Mouse (Mus musculus) granulocyte monocyte progenitor cell, adult 5-6 weeks (primary cell): ENCODE data around the gene Cd276. TPM values are rescaled to one million over a fixed set of nuclear protein-coding genes. Genes with fewer than 3 reads are reported as not detected.
A peak's percentile ranks its signal among the peaks of the same experiment; 100 is the strongest.

Experiments used
- ATAC-seq: replicated peaks from 2 replicates; pipeline ENCODE4 v1.8.0; 2016; ENCODE audit warnings: mild to moderate bottlenecking, moderate TSS enrichment, inconsistent platforms; ENCODE audit not compliant: poor library complexity, severe bottlenecking
- total RNA-seq, 2 experiments: library from RNA; stranded (forward) in 1 of 2; stranded (reverse) in 1 of 2; fragments of 200-712, 200-1000 nt in 1 of 2; fragments of >200 nt in 1 of 2; fragmentation: Nextera tagmentation in 1 of 2; gene quantifications; 2 replicates each; pipeline ENCODE4 v1.2.3; 2014 to 2017

Cd276 gene
- total RNA-seq, 2 experiments from 2014 or later, result not detected

DNA sequence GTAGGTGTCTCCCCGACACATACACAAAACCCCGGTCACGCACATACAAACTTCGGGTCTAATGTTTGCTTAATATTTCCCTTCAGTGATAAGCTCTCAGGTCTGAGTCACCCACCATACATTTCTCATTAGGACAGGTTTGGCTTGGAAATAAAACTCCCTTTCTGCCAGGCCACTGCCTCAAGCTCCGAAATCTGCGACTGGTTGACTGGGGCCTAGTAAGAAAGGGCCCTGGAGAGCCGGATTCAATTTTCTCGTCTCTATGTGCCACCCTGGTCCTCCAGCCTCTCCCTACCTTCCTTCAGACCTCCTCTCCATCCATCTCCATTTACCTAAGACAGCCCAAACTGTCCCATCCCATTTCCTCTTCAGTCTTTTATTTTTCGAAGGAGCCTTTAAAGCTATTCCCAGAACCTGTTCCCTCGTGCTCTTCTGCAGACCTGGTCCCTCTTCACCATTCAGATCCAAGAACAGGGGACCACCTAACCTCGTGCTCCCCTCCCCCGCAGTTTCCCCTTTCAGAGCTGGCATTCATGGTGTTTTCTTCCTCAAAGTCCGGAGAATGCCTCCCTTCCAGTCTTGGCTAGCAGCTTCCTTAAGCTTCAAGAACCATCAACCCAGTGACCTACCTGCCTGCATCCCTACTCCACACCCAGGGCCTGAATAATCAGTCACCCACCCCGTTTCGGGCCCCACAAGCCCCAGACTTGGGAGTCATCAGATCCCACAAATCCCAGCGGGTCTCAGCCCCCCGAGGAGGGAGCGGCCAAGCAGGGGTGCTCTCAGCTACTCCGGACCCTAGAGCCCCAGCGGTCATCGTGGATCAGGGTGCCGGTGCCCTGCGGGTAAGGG lies 955 bp downstream of the Cd276 start:
- no peak for ATAC-seq

DNA sequence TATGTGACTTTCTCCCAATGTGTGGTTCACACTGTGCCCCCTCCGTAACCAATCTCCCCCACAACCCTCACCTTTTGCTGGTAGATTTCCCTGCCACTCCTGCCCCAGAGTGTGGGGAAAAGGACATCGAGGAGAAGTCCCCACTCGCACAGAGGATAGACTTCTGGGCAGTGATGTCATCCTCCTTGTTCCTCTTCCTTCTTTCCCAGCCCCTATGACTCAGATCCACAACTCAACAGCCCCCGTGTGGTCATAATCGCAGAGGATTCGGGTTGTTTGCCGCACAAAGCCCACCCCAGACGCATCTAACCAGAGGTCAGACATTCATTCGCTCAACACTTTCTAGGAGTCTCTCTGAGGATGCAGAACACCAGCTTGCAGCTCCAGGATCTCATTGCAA lies 3.2 kb downstream of the Cd276 start:
- ATAC-seq, result peak; percentile 82

DNA sequence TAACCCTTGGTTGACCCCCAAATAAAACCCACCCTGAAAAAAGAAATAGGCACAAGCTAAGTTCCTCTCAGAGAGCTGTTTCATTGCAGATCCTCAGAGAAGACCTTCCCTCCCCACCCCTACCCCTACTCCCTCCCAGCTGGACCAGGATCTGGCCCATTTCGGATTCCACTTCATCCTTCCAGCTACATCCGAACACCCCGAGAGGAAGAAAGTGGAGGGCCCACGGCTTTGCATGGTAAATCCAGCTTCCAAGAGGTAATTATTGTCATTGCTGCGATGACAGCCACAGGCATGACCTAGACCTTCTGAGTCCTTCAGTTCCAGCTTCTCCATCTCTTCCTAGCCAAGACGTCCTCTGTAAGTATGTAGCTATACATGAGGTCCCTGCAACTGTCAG lies 4.3 kb downstream of the Cd276 start:
- no peak for ATAC-seq

DNA sequence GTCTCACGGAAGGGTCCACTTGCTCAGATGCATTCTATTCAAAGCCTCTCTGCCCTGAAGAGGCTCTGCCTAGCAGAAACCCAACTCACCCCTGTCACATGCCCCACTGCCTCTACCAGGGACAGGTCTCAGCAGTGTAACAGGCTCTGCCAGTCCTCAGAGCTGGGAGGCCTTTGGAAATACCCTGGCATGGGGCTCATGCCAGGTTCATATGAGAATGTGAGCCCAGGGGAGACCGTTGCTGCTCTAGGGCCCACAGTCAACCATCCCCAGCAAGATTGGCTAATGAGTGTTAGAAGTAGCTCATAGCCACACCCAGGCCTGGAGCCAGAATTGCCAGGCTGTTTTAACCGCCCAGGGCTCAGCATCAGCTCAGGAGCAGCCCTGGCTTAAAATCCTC lies 5.5 kb downstream of the Cd276 start:
- ATAC-seq, result no peak

DNA sequence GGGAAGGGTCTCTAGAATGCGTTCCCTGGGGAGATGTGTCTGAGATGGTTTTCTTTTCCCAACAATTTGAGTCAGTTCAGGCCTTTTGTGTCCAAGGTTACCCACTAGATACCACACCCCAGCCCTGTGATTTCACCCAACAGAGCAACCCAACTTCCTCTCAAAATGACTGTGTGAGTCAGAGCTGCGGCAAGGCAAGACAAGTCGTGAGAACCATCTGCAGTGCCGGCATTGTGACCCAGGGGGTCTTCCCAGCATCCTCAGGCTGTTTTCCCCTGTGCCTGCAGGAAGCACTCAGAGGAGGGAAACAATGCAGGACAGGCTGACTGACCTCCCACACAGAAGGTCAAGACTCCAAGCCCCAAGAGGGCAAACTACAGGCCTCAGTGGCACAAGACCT lies 6.3 kb downstream of the Cd276 start:
- ATAC-seq, result peak; percentile 56

DNA sequence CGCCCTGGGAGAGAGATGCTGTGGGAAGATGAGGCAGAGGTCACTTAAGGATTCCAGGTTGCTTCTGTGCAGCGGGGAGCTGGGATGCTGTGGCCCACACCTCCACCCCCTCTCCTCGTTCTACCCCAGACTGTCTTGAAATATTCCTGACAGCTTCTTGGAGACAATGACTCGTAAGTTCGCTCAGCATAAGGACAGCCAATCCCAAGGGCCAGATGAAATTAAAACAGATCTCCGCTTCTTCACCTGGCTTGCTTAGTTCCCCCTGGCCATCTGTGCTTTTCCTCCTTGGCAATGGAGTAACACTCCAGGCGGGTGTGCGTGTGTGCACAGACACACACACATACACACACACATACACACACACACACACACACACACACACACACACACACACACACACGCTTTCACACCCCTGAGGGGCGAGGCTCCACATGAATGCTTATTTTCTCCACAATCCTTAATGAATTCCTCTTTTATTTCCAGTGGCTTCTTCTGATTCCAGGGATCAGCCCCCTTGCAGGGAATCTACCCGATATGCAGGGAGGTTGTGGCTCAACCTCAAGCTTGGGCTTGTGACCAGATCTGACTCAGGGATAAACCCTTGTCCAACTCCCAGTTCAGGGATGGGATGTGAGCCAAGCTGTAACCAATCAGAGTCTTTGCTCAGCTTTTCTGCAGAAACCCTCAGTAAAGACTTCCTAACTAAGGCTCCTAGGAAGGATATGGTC lies 8.4 kb downstream of the Cd276 start:
- ATAC-seq, result no peak

DNA sequence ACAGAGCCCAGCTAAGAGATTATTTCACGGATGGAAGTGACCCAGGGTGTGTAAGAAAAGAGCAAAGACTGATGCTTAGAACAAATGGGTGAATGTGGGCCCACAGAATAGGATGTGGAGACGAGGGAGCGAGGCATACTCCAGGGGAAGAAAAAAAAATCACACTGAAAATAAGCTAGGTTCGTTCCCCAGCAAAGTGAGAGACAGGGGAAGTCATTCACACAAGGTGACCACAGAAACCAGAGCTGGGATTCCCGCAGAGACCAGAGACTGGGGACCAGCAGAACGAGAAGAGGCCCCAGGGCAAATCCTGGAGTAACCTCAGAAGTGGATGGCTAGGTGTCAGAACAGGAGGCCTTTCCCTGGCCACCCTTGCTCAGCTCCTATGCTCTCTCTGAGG lies 9.8 kb downstream of the Cd276 start:
- no peak for ATAC-seq

DNA sequence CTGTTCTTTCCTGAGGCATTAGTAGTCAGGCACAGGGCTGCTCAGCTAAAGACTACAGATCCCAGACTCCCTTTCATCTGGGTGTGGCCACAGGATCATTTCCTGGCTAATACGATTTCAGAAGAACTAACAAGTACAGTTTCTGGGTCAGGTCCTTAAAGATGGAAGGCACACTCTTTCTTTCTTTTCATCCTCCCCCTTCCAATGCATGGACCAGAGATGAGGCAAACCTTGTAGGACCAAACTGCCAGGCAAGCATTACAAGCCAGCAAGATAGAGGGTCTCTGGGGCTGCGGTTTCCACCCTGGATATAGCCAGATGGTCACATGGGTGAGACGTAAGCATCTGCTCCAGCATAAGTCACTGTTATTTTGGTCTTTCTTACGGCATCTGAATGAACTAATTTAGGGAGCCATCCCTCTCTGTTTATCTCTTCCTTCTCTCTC lies 10.3 kb downstream of the Cd276 start:
- no peak for ATAC-seq

DNA sequence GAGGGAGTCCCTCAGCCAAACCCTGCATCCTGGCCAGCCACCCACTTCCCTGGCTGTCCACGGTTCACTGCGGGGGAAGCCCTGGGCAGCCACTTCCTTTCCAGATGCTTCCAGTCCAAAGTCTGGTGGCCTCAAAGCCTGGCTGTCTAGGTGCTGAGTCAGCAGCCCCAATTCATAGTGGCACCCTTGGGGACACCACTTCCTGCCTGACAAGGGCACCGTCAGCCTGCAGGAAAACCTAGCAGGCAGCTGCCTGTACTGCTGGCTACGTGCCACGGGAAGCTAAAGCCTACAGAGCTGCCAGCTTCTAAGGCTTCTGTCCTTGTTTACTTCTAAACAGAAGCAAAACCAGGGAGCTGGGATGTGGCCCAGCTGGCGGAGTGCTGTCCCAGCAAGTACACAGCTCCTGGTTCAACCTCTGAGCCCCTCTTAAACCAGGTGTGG lies 13.3 kb downstream of the Cd276 start:
- ATAC-seq, result peak; percentile 78

DNA sequence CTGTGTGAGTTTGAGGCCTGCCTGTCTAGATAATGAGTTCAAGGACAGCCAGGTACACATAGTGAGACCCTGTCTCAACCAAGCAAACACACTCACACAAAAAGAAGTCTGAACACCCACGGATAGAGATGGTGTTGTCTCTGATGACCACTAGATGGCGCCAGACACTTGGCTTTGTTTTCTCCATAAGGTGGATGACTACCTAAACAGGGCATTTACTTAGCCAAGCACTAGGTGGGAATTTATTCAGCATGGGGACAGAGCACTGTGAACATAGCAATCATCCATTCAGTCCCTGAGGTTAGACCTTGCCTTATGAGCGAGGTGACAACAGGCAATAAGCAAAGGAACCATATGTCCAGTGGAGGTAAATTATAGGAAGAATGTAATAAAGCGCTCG lies 15.4 kb downstream of the Cd276 start:
- ATAC-seq, result peak; percentile 10; the same call in 1 of the 2 replicates

DNA sequence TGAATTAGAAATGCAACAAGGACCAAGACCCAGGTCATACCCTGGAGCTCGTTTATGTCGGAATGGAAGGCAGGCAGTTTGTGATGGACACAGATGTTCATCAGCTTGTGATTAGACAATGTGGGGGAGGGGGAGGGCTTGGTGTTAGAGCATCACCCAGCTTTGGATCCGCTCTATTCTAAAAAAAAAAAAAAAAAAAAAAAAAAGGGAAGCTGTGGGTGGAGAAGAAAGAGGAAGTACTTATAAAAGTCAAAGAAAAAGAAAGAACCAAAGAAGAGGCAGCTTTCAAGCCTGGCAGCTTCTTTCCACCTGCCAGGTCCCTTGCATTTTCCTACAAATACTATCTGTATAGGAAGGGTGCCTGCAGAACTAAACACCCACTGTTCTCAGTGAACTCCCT lies 17.5 kb downstream of the Cd276 start:
- peak; percentile 46 for ATAC-seq

DNA sequence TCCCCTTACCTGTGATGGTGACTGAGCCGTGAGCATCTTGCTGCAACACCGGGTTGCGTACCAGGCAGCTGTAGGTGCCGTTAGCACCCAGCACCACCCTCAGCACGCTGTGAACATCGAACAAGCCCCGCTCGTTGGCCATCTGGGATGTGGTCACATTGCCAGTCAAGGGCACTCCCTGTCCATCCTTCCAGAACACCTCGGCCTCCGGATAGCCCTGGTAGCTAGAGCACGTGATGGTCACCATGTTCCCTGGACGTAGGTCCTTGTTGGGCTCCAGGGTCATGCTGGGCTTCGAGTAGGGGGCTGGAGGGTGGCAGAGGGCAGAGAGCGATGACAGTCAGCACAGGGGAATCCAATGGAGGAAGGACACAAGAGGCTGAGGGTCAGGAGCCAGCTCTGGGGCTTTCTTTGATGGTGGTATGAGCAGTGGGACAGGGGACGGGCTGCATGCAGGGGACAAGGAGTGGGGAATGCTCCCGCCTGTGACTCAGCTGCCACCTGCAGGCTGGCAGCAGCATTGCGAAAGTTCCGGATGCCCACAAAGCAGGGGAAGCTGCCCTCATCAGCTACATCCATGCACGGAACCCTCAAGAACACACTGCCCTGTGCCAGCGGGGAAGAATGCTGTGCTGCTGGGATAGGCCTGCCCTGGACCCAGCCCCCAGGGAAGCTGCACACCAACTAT lies 19.6 kb downstream of the Cd276 start:
- peak; percentile 76 for ATAC-seq

DNA sequence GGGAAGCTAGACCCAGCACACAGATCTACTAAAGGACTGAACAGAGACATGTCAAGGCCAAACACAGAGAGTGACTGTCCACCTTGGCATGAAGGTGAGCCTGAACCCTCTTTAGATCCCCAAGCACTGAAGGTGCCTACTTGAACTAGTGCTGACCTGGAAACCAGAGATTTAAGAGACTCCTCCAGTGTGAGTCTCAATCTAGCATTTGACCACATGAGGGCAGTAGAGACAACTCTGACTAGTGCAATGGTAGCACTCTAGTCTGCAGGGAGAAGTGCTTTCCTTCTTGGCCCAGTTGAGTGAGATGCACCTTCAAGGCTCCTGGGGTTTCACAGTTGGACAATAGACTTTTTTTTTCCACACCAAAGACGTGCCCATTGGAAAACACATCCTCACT lies 20.5 kb downstream of the Cd276 start:
- ATAC-seq, result peak; percentile 41; the same call in 1 of the 2 replicates

DNA sequence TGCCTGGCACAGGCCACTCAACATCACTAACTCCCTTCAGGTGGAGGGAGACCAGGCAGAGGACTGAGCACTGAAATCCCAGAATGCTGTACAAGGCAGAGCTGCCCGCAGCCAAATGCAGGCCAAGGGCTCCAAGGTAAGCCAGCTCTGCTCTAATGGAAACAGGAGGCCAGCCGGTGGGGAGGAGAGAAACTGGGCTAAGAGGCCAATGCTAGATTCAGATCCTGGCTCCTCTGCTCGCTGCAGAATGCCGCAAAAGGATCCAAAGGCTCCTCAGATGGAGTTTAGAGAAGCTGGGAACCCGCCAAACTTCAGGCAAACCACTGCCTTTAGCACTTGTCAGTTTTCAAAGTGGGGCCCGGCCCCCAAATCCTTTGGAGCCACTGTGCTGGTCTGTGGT lies 21.9 kb downstream of the Cd276 start:
- ATAC-seq, result no peak

DNA sequence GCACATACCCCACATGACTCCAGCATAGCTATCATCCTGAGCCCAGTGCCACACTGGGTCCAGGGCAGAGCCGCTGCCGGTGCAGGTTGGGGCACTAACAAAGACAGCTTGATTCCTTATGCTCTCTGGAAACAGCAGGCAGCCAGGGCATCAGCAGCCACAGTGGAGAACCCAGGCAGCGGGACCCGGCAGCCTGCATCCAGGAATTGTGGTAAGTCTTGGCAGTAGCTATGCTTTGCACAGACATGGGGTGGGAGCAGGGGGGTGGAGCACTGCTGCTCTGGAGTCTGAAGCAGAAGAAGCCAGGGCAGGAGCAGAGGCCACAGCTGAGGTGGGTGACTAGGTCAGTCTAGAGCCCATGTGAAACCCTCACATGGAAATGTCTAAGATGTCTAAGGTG lies 23.0 kb downstream of the Cd276 start:
- ATAC-seq, result no peak

DNA sequence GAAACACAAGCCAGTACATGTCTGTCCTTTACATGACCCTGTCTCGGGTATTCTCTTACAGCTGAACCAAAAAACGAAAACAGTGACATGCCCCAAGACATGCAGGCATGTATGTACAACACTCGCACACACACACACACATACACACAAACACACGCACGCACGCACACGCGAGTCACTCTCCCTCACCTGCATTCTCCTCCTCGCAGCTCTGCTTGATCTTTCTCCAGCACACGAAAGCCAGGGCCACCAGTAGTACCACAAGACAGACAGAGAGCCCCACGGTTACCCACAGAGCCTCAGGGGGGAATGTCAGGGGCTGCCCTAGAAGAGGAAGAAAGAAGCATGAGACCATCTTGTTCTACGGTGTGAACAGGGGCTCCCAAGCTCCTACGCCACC lies 24.8 kb downstream of the Cd276 start:
- no peak for ATAC-seq

DNA sequence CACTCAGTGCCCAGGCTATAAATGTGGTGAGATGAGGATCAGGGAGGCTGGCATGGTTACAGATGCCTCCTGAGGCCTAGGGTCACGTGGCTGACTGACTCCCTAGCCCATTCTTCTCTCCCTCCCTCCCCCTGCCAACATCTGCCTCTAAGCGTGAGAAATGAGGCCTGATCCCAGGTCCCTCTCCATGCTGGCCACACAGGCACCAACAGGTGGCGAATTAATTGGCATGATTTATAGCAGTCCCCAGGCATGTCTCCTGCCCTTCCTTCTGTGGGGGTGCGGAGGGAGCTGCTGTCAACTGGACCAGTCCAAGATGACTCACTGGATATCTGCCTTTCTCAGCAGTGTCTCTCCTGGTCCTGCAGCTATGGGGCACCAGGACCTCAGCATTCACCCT lies 27.4 kb downstream of the Cd276 start:
- no peak for ATAC-seq

DNA sequence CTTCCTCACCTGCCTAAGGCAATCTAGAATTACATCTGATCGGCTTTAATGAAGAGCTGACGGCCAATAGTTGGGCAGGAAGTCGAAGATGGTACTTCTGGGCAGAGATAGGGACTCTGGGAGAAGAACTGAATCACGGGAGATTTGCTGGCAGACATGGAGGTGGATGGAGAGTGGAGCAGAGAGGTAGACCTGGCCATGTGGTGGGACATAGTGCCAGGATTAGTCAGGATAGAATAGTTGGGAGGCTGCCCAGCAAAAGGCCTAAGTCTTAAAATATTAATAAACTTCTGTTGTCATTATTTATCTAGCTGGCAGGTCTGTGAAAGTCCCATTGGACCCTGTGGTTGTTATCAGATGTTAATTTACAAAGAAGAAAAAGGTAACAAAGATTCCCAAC lies 30.1 kb downstream of the Cd276 start:
- no peak for ATAC-seq

DNA sequence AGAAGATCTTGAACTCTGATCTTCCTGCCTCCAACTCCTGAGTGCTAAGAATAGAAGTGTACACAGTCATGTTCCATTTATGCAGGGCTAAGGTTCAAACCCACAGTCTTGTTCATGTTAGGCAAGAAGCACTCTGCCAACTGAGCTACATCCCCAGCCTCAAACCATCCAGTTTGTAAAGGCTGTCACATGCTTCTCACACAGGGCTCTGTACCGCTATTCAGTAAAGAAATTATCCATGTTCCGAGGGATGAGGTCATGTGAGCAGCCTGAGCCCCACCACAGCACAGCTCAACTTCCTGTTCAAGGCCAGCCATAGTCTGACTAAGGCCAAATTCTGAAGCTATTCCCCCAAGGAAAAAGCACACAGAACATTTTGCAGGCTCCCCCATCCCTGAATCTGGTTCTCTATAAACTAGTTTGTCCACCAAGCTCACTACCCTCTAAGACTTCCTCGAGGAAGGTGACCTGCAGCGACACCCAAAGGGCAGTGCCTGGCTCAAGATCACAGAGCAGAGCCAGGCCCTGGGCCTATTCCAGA lies 33.3 kb downstream of the Cd276 start:
- ATAC-seq, result peak; percentile 31

DNA sequence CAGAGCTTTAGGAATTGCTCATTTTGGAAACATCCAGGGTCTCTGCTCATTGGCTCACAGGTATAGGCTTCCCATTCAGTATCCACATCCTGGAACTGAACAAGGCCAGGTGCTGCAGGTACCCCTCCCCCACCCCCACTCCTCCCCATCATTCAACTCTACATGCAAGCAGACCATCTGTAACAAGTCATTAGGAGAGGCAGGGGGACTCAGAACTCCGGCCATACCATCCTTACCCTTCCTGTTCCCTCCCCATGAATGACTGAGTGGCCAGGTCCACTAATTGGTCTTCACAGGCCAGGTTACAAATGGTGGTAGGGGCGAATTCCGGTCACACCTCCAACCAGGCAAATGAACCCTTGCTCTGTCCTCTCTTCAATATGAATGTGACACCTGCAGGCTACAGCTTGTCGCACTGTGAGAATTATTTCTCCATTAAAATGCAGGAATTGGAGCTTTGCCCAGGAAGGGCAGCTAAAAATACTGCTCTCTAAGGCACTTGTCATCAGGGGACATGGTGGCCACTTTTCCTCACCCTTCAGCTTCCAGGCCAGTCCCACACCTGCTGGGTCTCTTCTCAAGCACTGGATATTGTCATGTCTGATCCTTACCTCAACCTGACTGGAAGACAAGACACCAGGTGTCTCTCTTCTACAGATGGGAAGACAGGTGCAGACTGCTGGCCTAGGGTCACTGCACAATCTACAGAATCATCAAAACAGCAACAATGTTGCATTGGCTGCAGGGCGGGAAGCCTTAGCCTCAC lies 34.2 kb downstream of the Cd276 start:
- ATAC-seq, result no peak
